Mouse (Mus musculus): ENCODE data around the gene Stat5b. TPM values are rescaled to one million over a fixed set of nuclear protein-coding genes. Genes with fewer than 3 reads are reported as not detected.

The Stat5b gene
- polyA plus RNA-seq, 1 experiment from 2014 or later, result 19.9 TPM

GRCm38 (mm10) chr11:100774261-100774660 is 76.3 kb downstream of the Stat5b start:
- Histone ChIP-seq H3K9ac (no peak overlapping the region), H3K4me3 (no peak overlapping the region), H3K36me3 (peaks cover 5% of the 10 kb centered on the region; the same call in 1 of the 2 replicates), H3K4me2 (no peak overlapping the region), H3K9me3 (no peaks in the 10 kb centered on the region), H3K27me3 (no peaks in the 10 kb centered on the region), H3K4me1 (peaks cover 6% of the 10 kb centered on the region), H3K27ac (no peak overlapping the region)
- no peak for ATAC-seq (ENCODE audit: insufficient number of reproducible peaks, insufficient read depth, low FRiP score, low TSS enrichment, low read depth)
- 82% methylated on average over 4 of the region's 4 CpGs for WGBS

- Histone ChIP-seq H3K4me1 (peaks cover 6% of the 10 kb centered on the region), H3K4me2 (peak within 1 kb of the TSS; percentile 62), H3K9me3 (no peaks in the 10 kb centered on the region), H3K36me3 (no peaks in the 10 kb centered on the region), H3K27me3 (no peaks in the 10 kb centered on the region), H3K4me3 (peak within 1 kb of the TSS; percentile 57), H3K27ac (peak within 1 kb of the TSS; percentile 39; the same call in 1 of the 2 replicates), H3K9ac (peak within 1 kb of the TSS; percentile 69)
- ATAC-seq (ENCODE audit: insufficient number of reproducible peaks, insufficient read depth, low FRiP score, low TSS enrichment, low read depth), result no peak
- 15% methylated on average over 17 of the region's 17 CpGs for WGBS
These were observed 79.7 kb downstream of the Stat5b start, which contains the start of gene Ghdc for GRCm38 (mm10) chr11:100770646-100771408. Ghdc (minus strand) TSS chr11:100770957.

GRCm38 (mm10) chr11:100769980-100770379 is 80.5 kb downstream of the Stat5b start:
- peak overlapping the region; percentile 69 for H3K9ac ChIP-seq
- no peak for ATAC-seq (ENCODE audit: insufficient number of reproducible peaks, insufficient read depth, low FRiP score, low TSS enrichment, low read depth)
- WGBS, result 60% methylated on average over 6 of the region's 6 CpGs

GRCm38 (mm10) chr11:100767871-100768270 is 82.7 kb downstream of the Stat5b start:
- no peak for ATAC-seq (ENCODE audit: insufficient number of reproducible peaks, insufficient read depth, low FRiP score, low TSS enrichment, low read depth)
- Histone ChIP-seq H3K4me2 (no peak overlapping the region), H3K27me3 (peaks cover 6% of the 10 kb centered on the region), H3K9me3 (no peaks in the 10 kb centered on the region), H3K9ac (no peak overlapping the region), H3K36me3 (no peaks in the 10 kb centered on the region), H3K4me3 (no peak overlapping the region), H3K4me1 (peaks cover 6% of the 10 kb centered on the region), H3K27ac (no peak overlapping the region)
- WGBS, result 88% methylated on average over 5 of the region's 5 CpGs

More at GRCm38 (mm10) chr11:100769980-100770379, 80.5 kb downstream of the Stat5b start:
- H3K4me3 ChIP-seq, result peak overlapping the region; percentile 57
- H3K4me2 ChIP-seq, result peak overlapping the region; percentile 62
- no peaks in the 10 kb centered on the region for H3K9me3 ChIP-seq
- H3K27ac ChIP-seq, result no peak overlapping the region
- H3K4me1 ChIP-seq, result peaks cover 6% of the 10 kb centered on the region
- H3K36me3 ChIP-seq, result no peaks in the 10 kb centered on the region
- no peaks in the 10 kb centered on the region for H3K27me3 ChIP-seq

GRCm38 (mm10) chr11:100766726-100767125 is 83.8 kb downstream of the Stat5b start:
- H3K9me3 ChIP-seq, result no peaks in the 10 kb centered on the region
- no peak overlapping the region for H3K9ac ChIP-seq
- ATAC-seq (ENCODE audit: insufficient number of reproducible peaks, insufficient read depth, low FRiP score, low TSS enrichment, low read depth), result no peak
- 85% methylated on average over 9 of the region's 9 CpGs for WGBS
- peaks cover 10% of the 10 kb centered on the region for H3K4me1 ChIP-seq
- no peak overlapping the region for H3K4me3 ChIP-seq
- no peaks in the 10 kb centered on the region for H3K36me3 ChIP-seq
- H3K4me2 ChIP-seq, result no peak overlapping the region
- H3K27ac ChIP-seq, result no peak overlapping the region
- H3K27me3 ChIP-seq, result peaks cover 18% of the 10 kb centered on the region

GRCm38 (mm10) chr11:100762831-100763230 is 87.7 kb downstream of the Stat5b start, which contains the start of gene Hcrt:
Hcrt (minus strand) TSS chr11:100762931.
- no peak for ATAC-seq (ENCODE audit: insufficient number of reproducible peaks, insufficient read depth, low FRiP score, low TSS enrichment, low read depth)
- no peak within 1 kb of the TSS for H3K27ac ChIP-seq
- peaks cover 55% of the 10 kb centered on the region for H3K27me3 ChIP-seq
- H3K9me3 ChIP-seq, result no peaks in the 10 kb centered on the region
- H3K4me1 ChIP-seq, result peaks cover 17% of the 10 kb centered on the region
- peak within 1 kb of the TSS; percentile 44 for H3K4me3 ChIP-seq
- H3K36me3 ChIP-seq, result no peaks in the 10 kb centered on the region
- H3K4me2 ChIP-seq, result peak within 1 kb of the TSS; percentile 68
- H3K9ac ChIP-seq, result peak within 1 kb of the TSS; percentile 54
- WGBS, result 85% methylated on average over 7 of the region's 7 CpGs

GRCm38 (mm10) chr11:100761547-100762045 is 88.9 kb downstream of the Stat5b start:
- ATAC-seq (ENCODE audit: insufficient number of reproducible peaks, insufficient read depth, low FRiP score, low TSS enrichment, low read depth), result no peak
- H3K4me3 ChIP-seq, result peak overlapping the region; percentile 44
- H3K27ac ChIP-seq, result no peak overlapping the region
- under 1% methylated on average over 27 of the region's 27 CpGs for WGBS
- H3K9ac ChIP-seq, result peak overlapping the region; percentile 54
- H3K36me3 ChIP-seq, result no peaks in the 10 kb centered on the region
- peaks cover 17% of the 10 kb centered on the region for H3K4me1 ChIP-seq
- H3K27me3 ChIP-seq, result peaks cover 58% of the 10 kb centered on the region
- peak overlapping the region; percentile 68 for H3K4me2 ChIP-seq
- H3K9me3 ChIP-seq, result no peaks in the 10 kb centered on the region

- Histone ChIP-seq H3K4me1 (peaks cover 17% of the 10 kb centered on the region), H3K9ac (no peak within 1 kb of the TSS), H3K27me3 (peaks cover 58% of the 10 kb centered on the region), H3K27ac (no peak within 1 kb of the TSS), H3K4me2 (peak within 1 kb of the TSS; percentile 65), H3K9me3 (no peaks in the 10 kb centered on the region), H3K4me3 (peak within 1 kb of the TSS; percentile 38), H3K36me3 (no peaks in the 10 kb centered on the region)
- WGBS, result under 1% methylated on average over 51 of the region's 51 CpGs
- peak; percentile 26; the same call in 1 of the 2 replicates for ATAC-seq (ENCODE audit: insufficient number of reproducible peaks, insufficient read depth, low FRiP score, low TSS enrichment, low read depth)
These were observed 90.8 kb downstream of the Stat5b start, which contains the start of gene Kcnh4 for GRCm38 (mm10) chr11:100759611-100760233. Kcnh4 (minus strand) TSS chr11:100759942.

- 1% methylated on average over 35 of the region's 35 CpGs for WGBS
- peak overlapping the region; percentile 38 for H3K4me3 ChIP-seq
- H3K27ac ChIP-seq, result no peak overlapping the region
- H3K4me2 ChIP-seq, result peak overlapping the region; percentile 65
- peaks cover 17% of the 10 kb centered on the region for H3K4me1 ChIP-seq
- H3K36me3 ChIP-seq, result no peaks in the 10 kb centered on the region
- H3K9me3 ChIP-seq, result no peaks in the 10 kb centered on the region
- peaks cover 58% of the 10 kb centered on the region for H3K27me3 ChIP-seq
- ATAC-seq (ENCODE audit: insufficient number of reproducible peaks, insufficient read depth, low FRiP score, low TSS enrichment, low read depth), result no peak
- no peak overlapping the region for H3K9ac ChIP-seq
These were observed 91.6 kb downstream of the Stat5b start for GRCm38 (mm10) chr11:100758707-100759610.

- no peaks in the 10 kb centered on the region for H3K36me3 ChIP-seq
- no peaks in the 10 kb centered on the region for H3K9me3 ChIP-seq
- 86% methylated on average over 12 of the region's 12 CpGs for WGBS
- no peak overlapping the region for H3K4me2 ChIP-seq
- peaks cover 17% of the 10 kb centered on the region for H3K4me1 ChIP-seq
- no peak for ATAC-seq (ENCODE audit: insufficient number of reproducible peaks, insufficient read depth, low FRiP score, low TSS enrichment, low read depth)
- H3K27ac ChIP-seq, result no peak overlapping the region
- no peak overlapping the region for H3K4me3 ChIP-seq
- peaks cover 53% of the 10 kb centered on the region for H3K27me3 ChIP-seq
- H3K9ac ChIP-seq, result no peak overlapping the region
These were observed 93.0 kb downstream of the Stat5b start for GRCm38 (mm10) chr11:100757566-100757965.

GRCm38 (mm10) chr11:100756476-100756875 is 94.0 kb downstream of the Stat5b start:
- ATAC-seq (ENCODE audit: insufficient number of reproducible peaks, insufficient read depth, low FRiP score, low TSS enrichment, low read depth), result no peak
- peaks cover 42% of the 10 kb centered on the region for H3K27me3 ChIP-seq
- no peak overlapping the region for H3K27ac ChIP-seq
- peaks cover 11% of the 10 kb centered on the region for H3K4me1 ChIP-seq
- no peak overlapping the region for H3K9ac ChIP-seq
- no peaks in the 10 kb centered on the region for H3K36me3 ChIP-seq
- 69% methylated on average over 6 of the region's 6 CpGs for WGBS
- H3K9me3 ChIP-seq, result no peaks in the 10 kb centered on the region
- no peak overlapping the region for H3K4me2 ChIP-seq
- no peak overlapping the region for H3K4me3 ChIP-seq
